Mouse (Mus musculus): ENCODE measurements around the gene Piwil1. TPM values are rescaled to one million over a fixed set of nuclear protein-coding genes. Genes with fewer than 3 reads are reported as not detected.

Piwil1 gene
- polyA plus RNA-seq, 1 experiment = 266 TPM

GRCm38 (mm10) chr5:128732416-128733014 lies 30.2 kb downstream of the Piwil1 start:
- no peaks in the 10 kb centered on the region for H3K27me3 ChIP-seq (ENCODE audit: control insufficient read depth, insufficient read depth, low read length)
- H3K27ac ChIP-seq (ENCODE audit: control insufficient read depth, insufficient read depth, low read depth, low read length) = no peak overlapping the region
- H3K4me1 ChIP-seq (ENCODE audit: control insufficient read depth, insufficient read depth, low read length) = 0 out of 2 replicates have a peak, but pooled peaks cover 3% of the 10 kb centered on the region
- H3K4me3 ChIP-seq (ENCODE audit: control insufficient read depth, low read depth, low read length) = no peak overlapping the region
- TF ChIP-seq POLR2A (IDR thresholded peaks at IDR 0.05; ENCODE audit: control insufficient read depth, low read depth, low read length) = no peak
- peak; percentile 19; the same call in 1 of the 2 replicates for TF ChIP-seq CTCF (IDR thresholded peaks at IDR 0.05; ENCODE audit: control insufficient read depth, insufficient read depth, insufficient replicate concordance, low read depth, low read length)
- H3K36me3 ChIP-seq (ENCODE audit: control insufficient read depth, insufficient read depth, low read length) = no peaks in the 10 kb centered on the region

- TF ChIP-seq CTCF (IDR thresholded peaks at IDR 0.05; ENCODE audit: control insufficient read depth, insufficient read depth, insufficient replicate concordance, low read depth, low read length) = peak; percentile 66
- TF ChIP-seq POLR2A (IDR thresholded peaks at IDR 0.05; ENCODE audit: control insufficient read depth, low read depth, low read length) = no peak
- Histone ChIP-seq H3K36me3 (ENCODE audit: control insufficient read depth, insufficient read depth, low read length) (no peaks in the 10 kb centered on the region), H3K27ac (ENCODE audit: control insufficient read depth, insufficient read depth, low read depth, low read length) (peak overlapping the region; percentile 77), H3K4me1 (ENCODE audit: control insufficient read depth, insufficient read depth, low read length) (0 out of 2 replicates have a peak, but pooled peaks cover 3% of the 10 kb centered on the region), H3K4me3 (ENCODE audit: control insufficient read depth, low read depth, low read length) (peak overlapping the region; percentile 69), H3K27me3 (ENCODE audit: control insufficient read depth, insufficient read depth, low read length) (no peaks in the 10 kb centered on the region)
Observed at GRCm38 (mm10) chr5:128733955-128734354, 31.6 kb downstream of the Piwil1 start.

GRCm38 (mm10) chr5:128735921-128736320 lies 33.6 kb downstream of the Piwil1 start:
- Histone ChIP-seq H3K4me3 (ENCODE audit: control insufficient read depth, low read depth, low read length) (peak overlapping the region; percentile 86), H3K27ac (ENCODE audit: control insufficient read depth, insufficient read depth, low read depth, low read length) (peak overlapping the region; percentile 93), H3K27me3 (ENCODE audit: control insufficient read depth, insufficient read depth, low read length) (no peaks in the 10 kb centered on the region), H3K4me1 (ENCODE audit: control insufficient read depth, insufficient read depth, low read length) (0 out of 2 replicates have a peak, but pooled peaks cover 3% of the 10 kb centered on the region), H3K36me3 (ENCODE audit: control insufficient read depth, insufficient read depth, low read length) (no peaks in the 10 kb centered on the region)
- TF ChIP-seq POLR2A (IDR thresholded peaks at IDR 0.05; ENCODE audit: control insufficient read depth, low read depth, low read length) = peak; percentile 92
- TF ChIP-seq CTCF (IDR thresholded peaks at IDR 0.05; ENCODE audit: control insufficient read depth, insufficient read depth, insufficient replicate concordance, low read depth, low read length) = no peak

GRCm38 (mm10) chr5:128739168-128739837 lies 37.0 kb downstream of the Piwil1 start:
- Histone ChIP-seq H3K4me3 (ENCODE audit: control insufficient read depth, low read depth, low read length) (no peak overlapping the region), H3K27ac (ENCODE audit: control insufficient read depth, insufficient read depth, low read depth, low read length) (no peak overlapping the region)

GRCm38 (mm10) chr5:128739838-128740171 lies 37.5 kb downstream of the Piwil1 start:
- Histone ChIP-seq H3K36me3 (ENCODE audit: control insufficient read depth, insufficient read depth, low read length) (no peaks in the 10 kb centered on the region), H3K27ac (ENCODE audit: control insufficient read depth, insufficient read depth, low read depth, low read length) (no peak overlapping the region), H3K4me1 (ENCODE audit: control insufficient read depth, insufficient read depth, low read length) (0 out of 2 replicates have a peak, but pooled peaks cover 2% of the 10 kb centered on the region), H3K27me3 (ENCODE audit: control insufficient read depth, insufficient read depth, low read length) (no peaks in the 10 kb centered on the region), H3K4me3 (ENCODE audit: control insufficient read depth, low read depth, low read length) (no peak overlapping the region)
- TF ChIP-seq CTCF (IDR thresholded peaks at IDR 0.05; ENCODE audit: control insufficient read depth, insufficient read depth, insufficient replicate concordance, low read depth, low read length) (no peak), POLR2A (IDR thresholded peaks at IDR 0.05; ENCODE audit: control insufficient read depth, low read depth, low read length) (no peak)

More at GRCm38 (mm10) chr5:128739168-128739837, 37.0 kb downstream of the Piwil1 start:
- Histone ChIP-seq H3K27me3 (ENCODE audit: control insufficient read depth, insufficient read depth, low read length) (no peaks in the 10 kb centered on the region), H3K4me1 (ENCODE audit: control insufficient read depth, insufficient read depth, low read length) (0 out of 2 replicates have a peak, but pooled peaks cover 2% of the 10 kb centered on the region), H3K36me3 (ENCODE audit: control insufficient read depth, insufficient read depth, low read length) (no peaks in the 10 kb centered on the region)
- TF ChIP-seq POLR2A (IDR thresholded peaks at IDR 0.05; ENCODE audit: control insufficient read depth, low read depth, low read length) (no peak), CTCF (IDR thresholded peaks at IDR 0.05; ENCODE audit: control insufficient read depth, insufficient read depth, insufficient replicate concordance, low read depth, low read length) (no peak)

- Histone ChIP-seq H3K27me3 (ENCODE audit: control insufficient read depth, insufficient read depth, low read length) (no peaks in the 10 kb centered on the region), H3K36me3 (ENCODE audit: control insufficient read depth, insufficient read depth, low read length) (no peaks in the 10 kb centered on the region), H3K27ac (ENCODE audit: control insufficient read depth, insufficient read depth, low read depth, low read length) (no peak overlapping the region)
Observed at GRCm38 (mm10) chr5:128744351-128744750, 42.0 kb downstream of the Piwil1 start.

GRCm38 (mm10) chr5:128745206-128745605 lies 42.9 kb downstream of the Piwil1 start:
- no peaks in the 10 kb centered on the region; the same call in 1 of the 2 replicates for H3K36me3 ChIP-seq (ENCODE audit: control insufficient read depth, insufficient read depth, low read length)
- H3K4me1 ChIP-seq (ENCODE audit: control insufficient read depth, insufficient read depth, low read length) = no peaks in the 10 kb centered on the region
- H3K27me3 ChIP-seq (ENCODE audit: control insufficient read depth, insufficient read depth, low read length) = no peaks in the 10 kb centered on the region
- no peak overlapping the region for H3K4me3 ChIP-seq (ENCODE audit: control insufficient read depth, low read depth, low read length)
- TF ChIP-seq POLR2A (IDR thresholded peaks at IDR 0.05; ENCODE audit: control insufficient read depth, low read depth, low read length) = no peak
- no peak for TF ChIP-seq CTCF (IDR thresholded peaks at IDR 0.05; ENCODE audit: control insufficient read depth, insufficient read depth, insufficient replicate concordance, low read depth, low read length)
- H3K27ac ChIP-seq (ENCODE audit: control insufficient read depth, insufficient read depth, low read depth, low read length) = no peak overlapping the region

More at GRCm38 (mm10) chr5:128744351-128744750, 42.0 kb downstream of the Piwil1 start:
- Histone ChIP-seq H3K4me3 (ENCODE audit: control insufficient read depth, low read depth, low read length) (no peak overlapping the region), H3K4me1 (ENCODE audit: control insufficient read depth, insufficient read depth, low read length) (no peaks in the 10 kb centered on the region)
- TF ChIP-seq POLR2A (IDR thresholded peaks at IDR 0.05; ENCODE audit: control insufficient read depth, low read depth, low read length) (no peak; the same call in 1 of the 2 replicates), CTCF (IDR thresholded peaks at IDR 0.05; ENCODE audit: control insufficient read depth, insufficient read depth, insufficient replicate concordance, low read depth, low read length) (0 out of 2 replicates have a peak, but pooled peaks have one; percentile 13)
